In the genomic region with DNA sequence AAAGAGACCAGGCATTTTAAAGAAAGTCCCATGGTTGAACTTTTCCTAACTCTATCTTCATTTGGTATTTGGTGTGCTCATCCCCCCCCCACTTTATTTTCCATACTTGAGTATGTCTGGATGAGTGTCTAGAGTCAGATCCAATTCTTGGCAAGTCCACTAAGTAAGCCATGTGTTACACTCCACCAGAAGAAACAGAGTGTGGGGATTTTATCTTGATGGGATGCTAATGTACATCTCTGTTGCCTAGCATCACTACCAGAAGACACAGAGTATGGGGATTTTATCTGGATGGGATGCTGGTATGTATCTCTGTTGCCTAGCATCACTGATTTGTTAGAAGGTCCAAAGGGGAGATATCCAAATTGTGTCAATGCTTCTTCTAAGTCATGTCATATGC, we compare ENCODE assay signal across 30 mouse cellular contexts. TPM values are rescaled to one million over a fixed set of nuclear protein-coding genes. Genes with fewer than 3 reads are reported as not detected.
"Had no signal": no experiment of that assay in that cellular context is flagged by ENCODE, and none has a peak within 500 bp of the region (broad histone marks: within the 10 kb centered on the region; RNA-seq: fewer than 3 reads in every experiment).

No protein-coding gene starts in this region.

- H3K27ac ChIP-seq: heart, embryonic 10.5 days; hindbrain, embryonic 10.5 days; hindbrain, embryonic 12.5 days; hindbrain, embryonic 14.5 days; intestine, embryonic 15.5 days; layer of hippocampus, adult 2 months; left cerebral cortex, adult 2 months; limb, embryonic 10.5 days; limb, embryonic 12.5 days; liver, embryonic 13.5 days; liver, embryonic 15.5 days had no signal

- H3K9me3 ChIP-seq: heart, embryonic 10.5 days; heart, embryonic 12.5 days; hindbrain, embryonic 10.5 days; hindbrain, embryonic 12.5 days; intestine, embryonic 15.5 days; limb, embryonic 10.5 days; limb, embryonic 12.5 days; liver, embryonic 13.5 days; liver, embryonic 15.5 days had no signal

- H3K4me2 ChIP-seq: heart, embryonic 12.5 days; hindbrain, embryonic 12.5 days; hindbrain, embryonic 14.5 days; intestine, embryonic 15.5 days; limb, embryonic 12.5 days; liver, embryonic 11.5 days; liver, embryonic 13.5 days; liver, embryonic 15.5 days had no signal

- H3K36me3 ChIP-seq: heart, embryonic 10.5 days; heart, embryonic 12.5 days; hindbrain, embryonic 10.5 days; hindbrain, embryonic 12.5 days; intestine, embryonic 15.5 days; limb, embryonic 10.5 days; limb, embryonic 12.5 days; liver, embryonic 13.5 days; liver, embryonic 15.5 days had no signal

- H3K4me1 ChIP-seq: heart, embryonic 10.5 days; heart, embryonic 12.5 days; hindbrain, embryonic 10.5 days; hindbrain, embryonic 12.5 days; intestine, embryonic 15.5 days; limb, embryonic 10.5 days; limb, embryonic 12.5 days; liver, embryonic 13.5 days; liver, embryonic 15.5 days had no signal

- H3K27me3 ChIP-seq: heart, embryonic 12.5 days; hindbrain, embryonic 12.5 days; intestine, embryonic 15.5 days; limb, embryonic 12.5 days; liver, embryonic 13.5 days; liver, embryonic 15.5 days had no signal

- ATAC-seq: hindbrain, embryonic 16.5 days; inflammation-experienced regulatory T-cells, adult 6 months; intestine, embryonic 15.5 days; intestine, postnatal 0 days; liver, postnatal 0 days had no signal

- H3K4me3 ChIP-seq: heart, embryonic 10.5 days; heart, embryonic 12.5 days; hindbrain, embryonic 10.5 days; hindbrain, embryonic 12.5 days; intestine, embryonic 15.5 days; layer of hippocampus, adult 2 months; left cerebral cortex, adult 2 months; limb, embryonic 10.5 days; limb, embryonic 12.5 days; liver, embryonic 13.5 days; liver, embryonic 15.5 days had no signal

- DNase-seq: gastrocnemius, postnatal 10 days; gastrocnemius, postnatal 25 days; heart, adult 18-20 months; heart, postnatal 10 days; heart, postnatal 4 days; kidney, adult 18-20 months; kidney, adult 8-10 months; kidney, postnatal 10 days; kidney, postnatal 25 days; kidney, postnatal 4 days; liver; liver, embryonic 13.5 days; liver, postnatal 0 days had no signal

- H3K9ac ChIP-seq: heart, embryonic 12.5 days; hindbrain, embryonic 12.5 days; hindbrain, embryonic 14.5 days; intestine, embryonic 15.5 days; limb, embryonic 12.5 days; liver, embryonic 13.5 days; liver, embryonic 15.5 days; liver, postnatal 0 days had no signal

RNA-seq across cellular contexts. Expression of a gene that starts 24.0 kb away (rescaled TPM):
- total RNA-seq: granulocyte monocyte progenitor cell, adult 5-6 weeks; heart, postnatal 25 days had no signal
- polyA plus RNA-seq: liver, postnatal 0 days had no signal
